Mouse (Mus musculus) limb, embryonic 13.5 days (tissue): ENCODE measurements around the gene 9230102O04Rik. TPM values are rescaled to one million over a fixed set of nuclear protein-coding genes. Genes with fewer than 3 reads are reported as not detected.

ENCODE experiments used
- ATAC-seq: fragments of 200-750 bp; cut with Nextera tagmentation; 2 replicates; pipeline ENCODE4 v1.8.0; 2017; ENCODE audit warnings: low read depth, moderate number of reproducible peaks, moderate TSS enrichment; ENCODE audit not compliant: low FRiP score
- H3K27ac ChIP-seq: fragments of 300-500 bp; sonication (generic); 2 replicates; pipeline ENCODE4 v1.5.1; 2015; ENCODE audit warnings: inconsistent platforms, mild to moderate bottlenecking, moderate library complexity
- H3K27me3 ChIP-seq: fragments of 300-500 bp; sonication (generic); 2 replicates; pipeline ENCODE4 v1.6.1; 2015; ENCODE audit warnings: mild to moderate bottlenecking, inconsistent platforms
- H3K36me3 ChIP-seq: fragments of 300-500 bp; sonication (generic); 2 replicates; pipeline ENCODE4 v1.6.1; 2015; ENCODE audit warnings: inconsistent platforms, mild to moderate bottlenecking, moderate library complexity
- H3K4me1 ChIP-seq: fragments of 300-500 bp; sonication (generic); 2 replicates; pipeline ENCODE4 v1.6.1; 2015; ENCODE audit warnings: inconsistent platforms
- H3K4me2 ChIP-seq: fragments of 300-500 bp; sonication (generic); replicated peaks from 2 replicates; pipeline ENCODE4 v1.6.1; 2015; ENCODE audit warnings: inconsistent platforms, mild to moderate bottlenecking, moderate library complexity
- H3K4me3 ChIP-seq: fragments of 300-500 bp; sonication (generic); 2 replicates; pipeline ENCODE4 v1.5.1; 2015; ENCODE audit warnings: moderate library complexity, mild to moderate bottlenecking, inconsistent platforms
- H3K9ac ChIP-seq: fragments of 300-500 bp; sonication (generic); 2 replicates; pipeline ENCODE4 v1.6.1; 2015; ENCODE audit warnings: mild to moderate bottlenecking, inconsistent platforms
- H3K9me3 ChIP-seq: fragments of 300-500 bp; sonication (generic); 2 replicates; pipeline ENCODE4 v1.6.1; 2016; ENCODE audit warnings: inconsistent platforms
- WGBS: fragments of 180-500 bp; shearing (Covaris S2); methylation state at CpG from one replicate; pipeline ENCODE4 v1.1.7; 2015; 5-methylcytosine and 5-hydroxymethylcytosine counted together
- polyA plus RNA-seq: library from polyadenylated mRNA; unstranded; fragments of >200 nt; fragmentation: Nextera tagmentation; extraction: Ambion mirVana; gene quantifications from 2 replicates; pipeline ENCODE4 v1.2.1, GENCODE M21; 2015

The 9230102O04Rik gene
- polyA plus RNA-seq, 1 experiment from 2014 or later: not detected

DNA sequence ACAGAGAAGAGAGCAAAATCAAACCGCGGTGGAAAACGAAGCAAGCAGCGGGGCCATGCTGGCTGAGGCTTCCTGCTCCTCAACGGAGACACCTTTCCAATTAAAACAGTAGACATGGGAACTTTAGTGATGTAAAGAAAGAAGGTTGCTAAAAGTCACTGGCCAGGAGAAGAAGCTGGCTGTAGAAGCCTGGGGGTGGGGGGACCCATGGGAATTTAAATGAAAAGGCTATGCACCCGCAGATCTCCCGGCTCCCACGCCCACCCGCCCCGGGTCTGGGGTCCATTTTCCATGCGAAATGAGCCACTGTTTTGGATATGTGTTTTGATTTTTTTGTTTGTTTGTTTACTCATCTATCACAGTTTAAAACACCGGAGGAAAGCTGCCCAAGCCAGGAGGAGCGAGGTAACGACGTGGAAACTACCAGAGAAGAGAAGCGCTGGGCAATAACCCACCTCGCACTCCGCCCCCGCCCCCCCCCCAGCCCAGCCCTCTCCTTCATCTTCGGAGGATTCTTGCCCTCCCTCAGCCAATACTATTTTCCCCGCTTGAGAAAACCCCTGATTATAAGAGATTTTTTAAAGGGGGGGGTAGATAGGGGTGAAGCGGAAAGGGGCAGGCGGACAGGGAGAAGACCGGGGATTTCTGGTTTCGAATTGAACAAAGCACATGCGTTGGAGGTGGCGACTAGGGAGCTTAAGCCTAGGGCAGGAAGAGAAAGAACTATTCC lies 5.4 kb downstream of the 9230102O04Rik start:
- ATAC-seq: no peak
- H3K4me3 ChIP-seq: peak overlapping the region; percentile 38
- H3K27ac ChIP-seq: no peak overlapping the region
- no peak overlapping the region for H3K9ac ChIP-seq
- under 1% methylated on average over 27 of the region's 27 CpGs for WGBS
- peak overlapping the region; percentile 64 for H3K4me2 ChIP-seq
- H3K4me1 ChIP-seq: peaks cover 44% of the 10 kb centered on the region
- no peaks in the 10 kb centered on the region for H3K36me3 ChIP-seq
- peaks cover 99% of the 10 kb centered on the region for H3K27me3 ChIP-seq
- no peaks in the 10 kb centered on the region for H3K9me3 ChIP-seq

DNA sequence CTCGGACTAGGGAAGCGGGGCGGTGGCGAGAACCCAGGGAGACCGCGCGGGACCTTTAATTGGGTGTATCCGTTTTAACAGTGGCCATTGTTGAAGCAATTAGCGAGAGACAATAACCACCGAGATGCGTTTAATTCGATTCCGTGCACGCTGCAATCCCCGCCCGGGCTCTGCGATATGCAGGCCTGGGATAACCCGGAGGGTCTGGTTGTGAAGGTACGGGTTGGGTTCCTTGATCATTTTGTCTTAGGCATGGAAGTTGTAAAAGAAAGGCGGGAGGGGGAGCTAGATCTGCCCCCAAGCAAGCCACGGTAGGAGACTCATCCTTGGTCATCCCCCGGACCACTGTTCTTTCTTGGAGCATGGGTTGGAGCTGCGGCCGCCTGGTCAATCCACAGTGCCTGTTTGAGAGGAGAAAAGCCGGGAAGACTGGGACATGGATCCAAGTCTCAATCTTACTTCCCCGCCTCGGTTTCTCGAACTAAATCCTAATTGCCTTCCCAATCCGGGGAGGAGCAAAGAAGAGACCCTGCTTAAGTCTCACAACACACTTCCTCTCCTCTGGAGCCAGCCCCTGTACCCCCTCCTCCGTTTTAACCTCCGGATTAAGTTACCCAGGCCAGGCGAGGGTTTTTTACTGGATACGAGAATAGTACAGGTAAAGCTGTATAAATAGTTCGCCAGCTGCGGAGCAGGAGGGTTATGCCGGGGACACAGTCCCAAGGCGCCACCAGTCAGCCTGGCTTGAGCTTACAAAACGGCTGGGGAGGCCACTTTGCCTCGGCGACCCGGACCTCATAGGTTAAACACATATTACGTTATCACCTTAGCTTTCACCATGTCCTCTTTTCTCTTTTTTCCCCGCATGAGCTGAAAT lies 6.2 kb downstream of the 9230102O04Rik start:
- peaks cover 48% of the 10 kb centered on the region for H3K4me1 ChIP-seq
- H3K4me3 ChIP-seq: peak overlapping the region; percentile 38
- no peak for ATAC-seq
- no peak overlapping the region for H3K27ac ChIP-seq
- H3K27me3 ChIP-seq: peaks cover 98% of the 10 kb centered on the region
- H3K4me2 ChIP-seq: peak overlapping the region; percentile 64
- H3K9ac ChIP-seq: 0 out of 2 replicates have a peak overlapping the region, but pooled peaks have one; percentile 13
- no peaks in the 10 kb centered on the region for H3K36me3 ChIP-seq
- WGBS: 1% methylated on average over 43 of the region's 43 CpGs
- no peaks in the 10 kb centered on the region for H3K9me3 ChIP-seq

DNA sequence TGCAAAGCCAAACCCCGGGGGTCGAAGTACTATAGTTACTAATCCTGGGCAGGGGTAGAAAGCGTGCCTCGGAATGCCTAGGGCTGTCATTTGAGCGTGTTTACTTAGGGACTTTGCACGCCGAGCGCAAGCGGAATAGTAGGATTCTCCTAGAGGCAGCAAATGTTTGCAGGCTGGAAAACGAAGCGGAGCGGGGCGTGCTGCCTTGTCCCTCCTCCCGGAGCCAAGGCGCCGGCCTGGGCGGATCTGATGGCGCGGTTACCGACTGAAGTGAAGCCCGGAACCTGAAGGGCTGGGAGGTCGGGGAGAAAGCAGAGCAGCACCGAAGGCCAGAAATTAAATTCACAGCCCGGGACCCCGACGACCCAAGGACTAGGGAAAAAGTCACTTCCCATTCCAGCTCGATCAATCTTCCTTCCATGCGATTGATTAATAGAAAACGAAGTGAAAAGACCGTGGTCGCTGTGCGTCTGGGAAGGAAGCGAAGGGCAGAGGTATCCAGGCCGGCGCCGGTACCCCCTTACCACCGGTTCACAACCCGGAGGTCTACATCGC lies 6.9 kb downstream of the 9230102O04Rik start:
- Histone ChIP-seq H3K4me1 (peaks cover 49% of the 10 kb centered on the region), H3K36me3 (no peaks in the 10 kb centered on the region), H3K4me3 (peak overlapping the region; percentile 38), H3K27me3 (peaks cover 98% of the 10 kb centered on the region), H3K4me2 (peak overlapping the region; percentile 64), H3K9ac (peak overlapping the region; percentile 35; the same call in 1 of the 2 replicates), H3K27ac (no peak overlapping the region), H3K9me3 (no peaks in the 10 kb centered on the region)
- ATAC-seq: no peak
- under 1% methylated on average over 39 of the region's 39 CpGs for WGBS

DNA sequence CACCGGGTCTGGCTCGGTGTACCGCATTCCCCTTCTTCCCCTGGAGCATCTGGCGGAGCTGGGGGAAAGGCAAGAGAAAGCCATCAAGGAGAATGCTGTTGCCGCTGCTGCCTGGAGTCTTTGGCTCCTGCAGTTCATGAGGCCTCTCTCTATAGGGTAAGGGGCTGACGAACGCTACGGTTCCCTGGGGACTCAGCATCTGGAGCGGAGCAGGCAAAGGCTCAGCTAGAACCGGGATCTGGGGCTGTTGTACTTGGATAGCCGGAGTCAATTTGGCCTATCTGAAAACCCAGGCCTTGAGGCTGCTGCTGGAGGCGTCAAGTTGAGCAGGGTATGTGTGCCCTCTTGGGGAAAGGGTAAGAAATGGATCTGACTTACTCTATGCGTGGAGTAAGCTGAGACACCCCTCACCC lies 7.7 kb downstream of the 9230102O04Rik start:
- Histone ChIP-seq H3K9me3 (no peaks in the 10 kb centered on the region), H3K4me2 (peak overlapping the region; percentile 64), H3K36me3 (no peaks in the 10 kb centered on the region), H3K9ac (peak overlapping the region; percentile 4; the same call in 1 of the 2 replicates), H3K4me3 (peak overlapping the region; percentile 38), H3K27ac (no peak overlapping the region), H3K4me1 (peaks cover 57% of the 10 kb centered on the region), H3K27me3 (peaks cover 98% of the 10 kb centered on the region)
- ATAC-seq: no peak
- WGBS: 0% methylated on average over 13 of the region's 13 CpGs

DNA sequence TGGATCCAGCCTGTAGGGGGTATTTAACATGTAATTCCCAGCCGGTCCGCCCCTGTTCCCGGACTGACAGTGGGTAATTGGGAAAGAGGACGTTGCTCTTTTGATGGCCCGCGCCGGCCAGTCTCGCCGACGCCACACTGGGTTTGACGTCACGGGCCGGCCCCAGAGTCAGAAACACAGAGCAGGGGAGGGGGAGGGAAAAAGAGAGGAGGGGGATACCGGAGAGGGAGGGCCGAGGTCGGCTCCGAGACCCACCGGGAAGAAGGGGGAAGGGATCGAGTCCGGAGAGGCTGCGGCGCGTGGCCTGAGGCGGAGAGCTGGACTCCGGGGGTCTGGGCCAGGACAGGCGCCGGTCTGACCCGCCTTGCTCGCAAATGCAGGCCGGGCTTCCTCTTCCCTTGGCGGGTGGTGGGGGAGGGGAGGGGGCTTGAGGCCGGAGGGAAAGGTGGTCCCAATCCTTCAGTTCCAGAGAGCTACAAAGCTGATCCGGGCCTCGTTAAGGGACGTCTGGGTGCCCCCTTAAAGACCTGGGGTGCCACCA lies 8.2 kb downstream of the 9230102O04Rik start, which contains the start of gene 4930412O13Rik:
Gene 4930412O13Rik, plus strand, starts transcription at position 202 of the 541 bp plus-strand sequence.
- Histone ChIP-seq H3K27me3 (peaks cover 98% of the 10 kb centered on the region), H3K36me3 (no peaks in the 10 kb centered on the region), H3K9me3 (no peaks in the 10 kb centered on the region), H3K27ac (no peak within 1 kb of the TSS), H3K4me2 (peak within 1 kb of the TSS; percentile 64), H3K4me1 (peaks cover 57% of the 10 kb centered on the region), H3K9ac (peak within 1 kb of the TSS; percentile 4; the same call in 1 of the 2 replicates), H3K4me3 (peak within 1 kb of the TSS; percentile 38)
- ATAC-seq: no peak
- under 1% methylated on average over 33 of the region's 35 CpGs for WGBS

DNA sequence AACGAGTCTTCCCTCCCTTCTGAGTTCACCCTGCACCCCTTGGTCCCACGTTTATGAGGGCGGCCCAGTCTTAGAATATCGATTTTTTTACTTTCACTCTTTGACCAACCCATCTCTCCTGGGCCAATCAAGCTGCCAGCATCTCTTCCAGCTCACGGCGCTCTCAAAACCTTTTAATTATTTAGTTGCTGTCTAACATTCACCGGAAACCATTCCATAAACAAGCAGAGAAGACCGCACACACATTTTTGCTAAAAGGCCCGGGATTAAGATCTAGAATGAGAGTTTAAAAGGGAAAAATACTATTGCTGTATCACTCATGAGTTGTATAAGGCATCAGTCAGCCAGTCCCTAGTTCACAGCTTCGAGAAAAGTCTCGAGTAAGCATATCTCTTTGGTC lies 9.1 kb downstream of the 9230102O04Rik start:
- WGBS: 5% methylated on average over 11 of the region's 11 CpGs
- no peak overlapping the region for H3K9ac ChIP-seq
- H3K4me1 ChIP-seq: peaks cover 57% of the 10 kb centered on the region
- H3K4me3 ChIP-seq: no peak overlapping the region; the same call in 1 of the 2 replicates
- no peak overlapping the region for H3K27ac ChIP-seq
- no peaks in the 10 kb centered on the region for H3K36me3 ChIP-seq
- H3K9me3 ChIP-seq: no peaks in the 10 kb centered on the region
- no peak for ATAC-seq
- H3K4me2 ChIP-seq: no peak overlapping the region; the same call in 1 of the 2 replicates
- peaks cover 98% of the 10 kb centered on the region for H3K27me3 ChIP-seq

DNA sequence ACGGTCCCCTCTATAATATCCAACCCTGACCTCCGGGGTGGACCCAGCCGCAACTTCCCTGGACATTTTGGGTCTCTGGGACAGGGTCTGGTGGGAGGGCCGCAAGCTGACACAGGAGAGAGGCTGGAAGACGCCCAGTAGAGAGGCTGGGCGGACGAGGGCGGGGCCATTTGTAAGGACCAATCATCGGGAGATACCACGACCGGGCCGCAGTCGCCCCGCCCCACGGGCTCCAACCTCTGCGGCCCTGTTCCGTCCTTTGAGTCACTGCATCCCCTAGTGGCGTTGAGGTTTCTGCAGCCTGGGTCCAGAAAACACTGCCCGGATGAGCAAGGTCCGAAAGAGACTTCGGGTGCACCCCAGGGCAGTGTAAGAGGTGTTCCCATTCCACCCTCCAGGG lies 9.8 kb downstream of the 9230102O04Rik start:
- 0% methylated on average over 21 of the region's 21 CpGs for WGBS
- Histone ChIP-seq H3K4me1 (peaks cover 61% of the 10 kb centered on the region), H3K9ac (0 out of 2 replicates have a peak overlapping the region, but pooled peaks have one; percentile 20), H3K4me2 (peak overlapping the region; percentile 77), H3K27ac (no peak overlapping the region), H3K36me3 (no peaks in the 10 kb centered on the region), H3K4me3 (peak overlapping the region; percentile 48), H3K9me3 (no peaks in the 10 kb centered on the region), H3K27me3 (peaks cover 98% of the 10 kb centered on the region)
- peak; percentile 93 for ATAC-seq

DNA sequence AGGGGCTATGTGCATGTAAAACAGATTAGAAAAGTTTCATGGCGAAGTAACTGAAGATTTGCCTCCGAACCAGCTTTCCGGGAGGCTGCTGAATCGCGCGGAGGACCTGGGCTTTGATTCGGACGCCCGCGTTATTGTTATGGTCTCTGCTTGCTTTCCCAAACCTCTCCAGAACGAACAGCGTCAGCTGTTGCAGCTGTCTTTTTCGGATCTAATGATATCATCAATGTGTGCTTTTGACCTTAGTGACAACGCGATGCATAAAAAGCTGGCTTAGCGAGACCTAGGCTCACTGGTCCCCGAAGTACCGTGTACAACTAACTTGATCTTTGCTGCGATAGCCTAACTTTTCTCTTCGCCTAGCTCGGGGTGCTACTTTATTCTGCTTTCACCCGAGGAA lies 10.2 kb downstream of the 9230102O04Rik start:
- Histone ChIP-seq H3K4me1 (peaks cover 62% of the 10 kb centered on the region), H3K27ac (no peak overlapping the region; the same call in 1 of the 2 replicates), H3K4me3 (peak overlapping the region; percentile 48), H3K27me3 (peaks cover 98% of the 10 kb centered on the region), H3K36me3 (no peaks in the 10 kb centered on the region), H3K4me2 (peak overlapping the region; percentile 77), H3K9ac (peak overlapping the region; percentile 20; the same call in 1 of the 2 replicates), H3K9me3 (no peaks in the 10 kb centered on the region)
- WGBS: under 1% methylated on average over 22 of the region's 22 CpGs
- no peak for ATAC-seq

DNA sequence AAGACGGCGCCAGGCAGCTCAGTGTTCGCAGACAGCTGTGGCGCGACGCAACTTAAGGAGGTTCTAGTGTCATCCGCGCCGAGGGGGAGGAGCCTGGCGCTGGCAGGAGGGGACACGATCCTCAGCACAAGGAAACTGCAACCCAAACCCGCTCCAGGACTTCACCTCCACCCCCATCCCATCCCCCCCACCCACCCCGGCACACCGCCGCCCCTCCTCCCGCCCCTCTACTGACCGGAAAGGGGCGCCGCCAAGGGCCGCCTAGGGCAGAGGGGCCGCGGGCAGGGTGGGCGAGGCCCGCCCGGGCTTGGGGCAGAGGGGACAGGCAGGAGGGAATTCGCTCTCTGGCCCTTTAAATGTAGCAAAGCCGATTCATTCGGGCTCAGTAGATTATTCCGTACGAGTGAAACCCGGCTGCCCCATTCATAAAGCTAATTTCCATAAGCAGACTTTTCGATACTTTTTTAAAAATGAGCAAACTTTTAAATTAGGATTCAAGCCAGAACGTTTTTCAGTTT lies 10.7 kb downstream of the 9230102O04Rik start:
- ATAC-seq: peak; percentile 9; the same call in 1 of the 2 replicates
- H3K27ac ChIP-seq: no peak overlapping the region; the same call in 1 of the 2 replicates
- no peaks in the 10 kb centered on the region for H3K36me3 ChIP-seq
- under 1% methylated on average over 31 of the region's 33 CpGs for WGBS
- peaks cover 60% of the 10 kb centered on the region for H3K4me1 ChIP-seq
- no peaks in the 10 kb centered on the region for H3K9me3 ChIP-seq
- peak overlapping the region; percentile 35; the same call in 1 of the 2 replicates for H3K9ac ChIP-seq
- peak overlapping the region; percentile 48 for H3K4me3 ChIP-seq
- H3K4me2 ChIP-seq: peak overlapping the region; percentile 77
- peaks cover 98% of the 10 kb centered on the region for H3K27me3 ChIP-seq

DNA sequence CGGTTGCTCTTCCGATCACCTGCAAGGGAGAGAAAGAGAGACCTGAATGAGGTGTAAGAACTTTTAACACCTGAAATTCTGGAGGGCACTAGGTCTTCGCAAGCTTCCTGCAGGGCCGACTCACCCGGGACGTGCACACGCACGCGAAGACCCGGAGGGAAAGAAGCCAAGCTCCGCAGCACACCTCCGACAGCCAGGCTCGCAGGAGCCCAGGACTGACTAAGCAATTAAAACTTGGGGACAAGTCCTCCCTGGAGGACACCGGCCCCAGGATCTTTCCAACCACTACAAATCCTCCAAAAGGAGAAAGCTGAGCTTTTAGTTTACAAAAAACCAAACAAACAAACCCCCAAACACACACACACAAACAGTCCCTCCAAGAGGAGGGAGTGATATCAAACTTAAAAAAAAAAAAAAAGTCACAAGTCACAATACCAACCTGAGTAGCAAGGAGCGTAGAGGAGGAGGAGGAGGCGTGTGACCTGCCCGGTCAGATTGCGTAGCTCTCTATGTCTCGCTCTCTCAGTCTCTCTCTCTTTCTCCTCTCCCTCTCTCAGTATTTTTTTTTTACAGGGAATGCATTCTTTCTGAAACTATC lies 11.3 kb downstream of the 9230102O04Rik start:
- H3K4me3 ChIP-seq: peak overlapping the region; percentile 48
- H3K27ac ChIP-seq: no peak overlapping the region
- peak overlapping the region; percentile 77 for H3K4me2 ChIP-seq
- peaks cover 98% of the 10 kb centered on the region for H3K27me3 ChIP-seq
- WGBS: under 1% methylated on average over 19 of the region's 19 CpGs
- no peaks in the 10 kb centered on the region for H3K36me3 ChIP-seq
- no peak for ATAC-seq
- H3K9me3 ChIP-seq: no peaks in the 10 kb centered on the region
- H3K4me1 ChIP-seq: peaks cover 55% of the 10 kb centered on the region
- H3K9ac ChIP-seq: peak overlapping the region; percentile 35; the same call in 1 of the 2 replicates

DNA sequence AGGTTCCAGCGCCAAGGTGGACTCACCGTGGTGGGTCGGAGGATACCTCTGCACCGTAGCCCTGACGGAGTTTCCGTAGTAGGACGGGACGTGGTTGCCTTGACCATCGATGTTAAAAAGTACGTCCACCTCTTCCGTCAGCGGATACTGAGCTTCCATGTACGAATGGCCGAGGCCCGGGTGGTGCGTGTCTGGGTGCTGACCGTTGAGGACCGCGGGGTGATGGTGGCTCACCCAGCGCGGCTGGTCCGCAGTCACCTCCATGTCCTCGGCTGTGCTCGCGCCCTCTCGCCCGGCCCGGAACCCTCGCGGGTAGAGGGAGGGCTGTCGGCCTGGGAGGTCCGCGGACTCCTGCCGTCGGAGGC lies 12.0 kb downstream of the 9230102O04Rik start:
- Histone ChIP-seq H3K27me3 (peaks cover 98% of the 10 kb centered on the region), H3K9ac (peak overlapping the region; percentile 48), H3K4me2 (peak overlapping the region; percentile 77), H3K36me3 (no peaks in the 10 kb centered on the region), H3K4me1 (peaks cover 55% of the 10 kb centered on the region), H3K4me3 (peak overlapping the region; percentile 48), H3K9me3 (no peaks in the 10 kb centered on the region), H3K27ac (no peak overlapping the region)
- WGBS: under 1% methylated on average over 35 of the region's 35 CpGs
- no peak for ATAC-seq
